Mouse (Mus musculus) hindlimb bud, embryonic 11.5 days (tissue): Measurements from ENCODE around the gene Atg2a.

Experiments
- DNase-seq: peaks from one replicate; pipeline ENCODE4 v3.0.0-alpha.2; 2012; ENCODE audit warnings: low read depth, low spot score; ENCODE audit errors: extremely low spot score

The Atg2a gene

DNA sequence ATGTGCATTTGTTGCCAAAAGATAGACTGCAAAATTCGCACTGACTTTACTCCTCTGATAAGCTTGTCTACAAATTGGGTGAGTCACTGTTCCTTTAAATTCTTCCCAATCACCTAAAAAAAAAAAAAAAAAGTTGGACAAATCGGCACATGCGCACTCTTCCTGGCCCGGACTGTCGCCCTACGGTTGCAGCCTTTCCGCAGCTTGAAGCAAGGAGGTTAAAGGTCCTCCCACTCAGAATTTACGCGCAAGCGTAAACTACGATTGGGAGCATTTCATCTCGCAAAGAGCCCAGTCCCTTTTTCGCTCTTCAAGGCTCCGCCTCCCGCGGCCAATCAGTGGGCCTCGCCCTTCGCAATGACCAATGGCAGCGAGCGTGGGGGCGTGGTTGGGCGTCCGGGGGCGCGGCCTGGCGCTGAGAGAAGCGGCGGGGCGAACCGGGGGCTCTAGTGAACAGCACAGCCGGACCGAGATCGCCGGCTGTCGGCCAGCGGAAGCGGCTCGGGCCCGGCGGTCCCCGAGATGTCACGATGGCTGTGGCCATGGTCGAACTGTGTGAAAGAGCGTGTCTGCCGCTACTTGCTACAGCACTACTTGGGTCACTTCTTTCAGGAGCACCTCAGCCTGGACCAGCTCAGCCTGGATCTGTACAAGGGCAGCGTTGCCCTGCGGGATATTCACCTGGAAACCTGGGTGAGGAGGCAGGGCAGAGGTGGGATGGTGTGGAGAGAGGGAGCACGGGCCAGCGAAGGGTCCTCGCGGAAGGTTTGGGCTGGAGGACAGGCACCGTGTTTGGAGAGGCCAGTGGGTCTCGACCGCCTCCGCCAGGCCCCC is at the start of gene Atg2a:
Gene Atg2a, plus strand, starts transcription at position 395 of the 834 bp plus-strand sequence.
- DNase-seq, result peak; percentile 99

DNA sequence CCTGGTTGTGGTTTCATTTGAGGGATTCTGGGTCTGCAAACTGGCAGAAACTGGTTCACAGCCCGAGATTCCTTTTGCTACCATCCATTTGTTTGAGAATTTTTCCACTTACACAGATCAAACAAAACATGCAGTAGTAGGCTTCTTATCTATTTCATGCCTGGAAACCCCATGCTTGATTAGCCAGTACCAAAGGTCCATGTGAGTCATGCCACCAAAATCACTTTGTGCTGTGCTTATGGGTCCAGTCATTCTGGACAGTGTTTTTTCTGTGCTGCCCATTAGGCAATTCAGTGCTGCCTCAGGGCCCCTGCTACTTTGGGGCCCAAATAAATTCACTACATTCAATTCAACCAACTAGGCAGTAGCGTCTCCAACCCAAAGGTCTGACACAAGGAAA is 37.2 kb upstream of the Atg2a start:
- DNase-seq, result no peak

DNA sequence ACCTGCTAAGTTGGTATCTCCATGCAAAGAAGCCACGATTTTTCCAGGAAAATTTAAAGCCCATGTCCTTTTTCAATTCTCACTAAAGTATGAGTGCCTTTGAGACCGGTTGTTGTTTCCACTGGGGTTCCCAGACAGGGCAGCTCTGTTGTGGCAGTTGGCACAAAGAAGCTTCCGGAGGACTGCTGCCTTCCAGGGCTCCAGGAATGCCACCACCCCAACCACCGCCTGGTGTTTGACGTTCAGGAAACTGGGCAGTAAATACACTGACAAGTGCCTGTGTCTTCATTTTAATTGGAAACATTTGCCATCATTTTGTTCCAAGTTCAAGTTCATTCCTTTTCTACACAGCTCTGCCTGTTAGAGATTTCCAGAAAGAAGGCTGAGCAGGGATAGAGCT is 34.8 kb upstream of the Atg2a start:
- no peak for DNase-seq

DNA sequence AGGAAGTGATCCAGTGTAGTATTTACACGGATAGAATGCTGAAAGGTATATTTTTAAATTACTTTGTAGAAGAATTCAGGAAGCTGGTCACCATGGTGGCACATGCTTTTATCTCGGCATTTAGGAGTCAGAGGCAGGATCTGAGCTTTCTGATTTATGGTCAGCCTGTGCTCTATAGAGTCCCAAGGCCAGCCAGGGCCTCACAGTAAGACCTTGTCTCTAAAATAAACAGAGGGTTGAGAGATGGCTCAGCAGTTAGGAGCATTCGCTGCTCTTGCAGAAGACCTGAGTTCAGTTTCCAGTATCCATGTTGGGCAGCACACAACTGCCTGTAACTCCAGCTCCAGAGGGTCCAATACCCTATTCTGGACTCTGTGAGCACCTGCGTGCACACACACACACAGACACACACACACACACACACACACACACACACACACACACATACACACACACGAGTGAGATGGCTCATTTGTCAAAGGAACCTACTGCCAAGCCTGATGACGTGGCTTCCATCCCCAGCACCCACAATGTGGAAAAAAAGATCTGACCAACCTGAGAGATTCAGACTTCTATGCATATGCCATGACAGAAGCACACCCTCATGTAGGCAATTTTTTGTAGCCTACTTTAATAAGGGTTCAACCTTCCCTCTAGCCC is 25.3 kb upstream of the Atg2a start:
- DNase-seq, result no peak

DNA sequence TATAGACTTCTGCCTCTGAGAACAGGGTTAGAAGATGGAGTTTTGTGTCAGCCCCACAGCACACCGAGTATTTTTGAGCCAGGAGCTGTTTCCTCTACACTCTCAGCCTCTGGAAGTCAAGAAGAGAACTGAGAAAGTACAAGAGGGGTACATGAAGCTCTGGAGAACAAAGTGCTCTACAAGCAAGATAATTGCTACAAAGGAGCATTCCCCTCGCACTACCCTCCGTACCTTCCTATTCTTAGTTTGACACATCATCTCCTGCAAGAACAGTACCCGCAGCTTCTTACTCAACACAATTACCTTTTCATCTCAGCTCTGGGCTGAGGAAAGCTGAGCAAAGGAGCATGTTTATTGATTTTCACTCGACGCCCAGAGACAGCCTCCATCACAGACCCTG is 22.9 kb upstream of the Atg2a start:
- DNase-seq, result no peak

DNA sequence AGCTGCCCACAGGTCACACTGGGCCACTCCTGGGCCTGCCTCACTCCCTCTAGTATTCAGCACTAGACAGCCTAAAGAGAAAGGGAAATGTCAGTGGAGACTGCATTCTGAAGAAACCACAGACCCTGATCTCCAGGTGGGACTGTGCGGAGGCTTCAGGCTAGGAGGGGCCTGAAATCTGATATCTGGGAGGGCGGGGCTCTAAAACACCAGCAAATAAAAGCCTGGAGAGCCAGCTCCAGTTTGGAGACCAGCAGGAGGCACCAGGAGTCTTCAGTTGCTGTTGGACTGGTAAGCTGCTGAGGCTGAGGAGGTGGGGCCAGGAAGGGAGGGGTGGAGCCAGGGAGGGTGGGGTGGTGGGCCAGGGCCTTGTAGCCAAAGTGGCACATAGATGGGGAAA is 15.3 kb upstream of the Atg2a start, which contains the start of gene Gpha2:
Gene Gpha2, plus strand, starts transcription at position 246 of the 400 bp plus-strand sequence.
- no peak for DNase-seq

DNA sequence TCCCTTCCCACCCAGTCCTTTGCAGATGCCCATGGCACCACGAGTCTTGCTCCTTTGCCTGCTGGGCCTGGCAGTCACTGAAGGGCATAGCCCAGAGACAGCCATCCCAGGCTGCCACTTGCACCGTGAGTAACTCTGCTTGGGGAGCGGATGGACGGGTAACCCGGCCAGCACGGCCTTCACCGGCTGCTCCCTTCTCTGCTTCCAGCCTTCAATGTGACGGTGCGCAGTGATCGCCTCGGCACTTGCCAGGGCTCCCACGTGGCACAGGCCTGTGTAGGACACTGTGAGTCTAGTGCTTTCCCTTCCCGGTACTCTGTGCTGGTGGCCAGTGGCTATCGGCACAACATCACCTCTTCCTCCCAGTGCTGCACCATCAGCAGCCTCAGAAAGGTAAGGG is 14.7 kb upstream of the Atg2a start:
- DNase-seq, result no peak

DNA sequence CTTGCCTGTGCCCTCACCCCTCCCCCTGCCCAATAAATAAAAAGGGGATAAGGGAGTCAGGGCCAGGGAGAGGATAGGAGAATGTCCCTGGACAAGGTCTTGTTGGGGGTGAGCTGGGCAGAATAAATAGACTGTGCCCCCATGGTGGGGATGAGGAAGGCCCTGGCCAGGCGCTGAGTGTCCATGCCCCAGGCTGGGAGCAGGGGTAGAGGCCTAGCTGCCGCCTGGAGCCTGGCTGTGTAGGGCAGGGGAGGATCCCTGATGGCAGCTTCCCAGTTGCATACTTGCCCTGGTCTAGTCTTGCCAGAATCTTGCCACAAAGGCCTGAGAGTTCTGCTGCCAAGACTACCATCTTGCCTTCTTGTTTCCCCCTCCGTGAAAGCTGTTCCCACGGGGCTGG is 13.6 kb upstream of the Atg2a start:
- DNase-seq, result no peak

DNA sequence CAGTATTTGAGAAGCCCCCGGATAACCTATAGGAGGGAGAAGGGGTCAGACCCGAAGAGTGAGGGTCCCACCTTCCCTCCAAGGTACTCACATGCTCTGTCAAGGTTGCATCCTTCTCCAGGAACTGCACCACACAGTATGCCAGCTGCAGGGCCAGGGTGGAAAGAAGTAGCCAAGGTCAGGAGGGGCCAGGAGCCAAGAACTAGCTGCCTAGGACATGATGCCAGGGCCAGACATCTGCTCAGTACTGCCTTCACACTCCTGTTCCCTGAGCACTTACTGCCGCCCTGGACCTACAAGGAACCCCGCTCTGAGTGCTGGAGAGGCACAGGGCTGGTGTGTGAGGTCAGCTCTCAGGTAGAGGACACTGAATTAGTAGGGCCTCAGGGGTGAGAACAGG is 11.1 kb upstream of the Atg2a start:
- DNase-seq, result no peak

DNA sequence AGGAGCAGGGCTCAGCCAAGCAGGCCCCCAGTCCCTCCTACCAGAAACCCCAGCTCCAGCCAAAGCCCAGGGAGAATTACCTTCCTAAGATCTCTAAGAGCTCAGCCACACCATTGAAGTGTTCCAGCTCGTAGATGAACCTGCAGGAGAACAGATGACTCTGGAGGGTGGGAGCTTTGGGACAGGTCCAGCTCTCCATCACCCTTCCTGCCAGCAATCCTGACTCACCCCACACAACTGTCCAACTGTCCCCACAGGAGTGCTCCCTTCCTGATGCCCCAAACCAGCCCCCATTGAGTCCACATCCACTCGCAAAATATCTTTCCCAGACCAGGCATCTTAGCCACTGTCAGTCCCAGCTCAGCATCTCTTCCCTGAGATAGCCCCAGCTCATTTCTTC is 10.4 kb upstream of the Atg2a start:
- no peak for DNase-seq

DNA sequence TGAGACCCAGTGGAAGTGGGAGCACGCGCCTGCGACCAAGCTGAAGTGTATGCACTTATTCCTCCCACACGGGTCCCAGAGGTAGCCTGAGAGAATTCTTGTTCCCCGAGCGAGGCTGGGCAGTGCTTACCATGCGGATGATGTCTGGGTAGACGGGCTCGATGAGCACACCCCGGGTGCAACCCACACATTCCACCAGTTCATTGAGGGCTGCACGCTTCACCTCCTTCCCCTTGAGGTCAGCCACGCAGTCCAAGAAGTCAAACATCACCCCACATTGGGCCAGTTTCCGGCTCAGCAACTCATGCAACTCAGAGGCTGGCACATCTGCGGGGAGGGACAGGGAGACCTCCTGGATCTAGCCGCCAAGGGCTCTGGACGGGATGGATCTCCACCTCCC is 7.8 kb upstream of the Atg2a start:
- DNase-seq, result no peak

DNA sequence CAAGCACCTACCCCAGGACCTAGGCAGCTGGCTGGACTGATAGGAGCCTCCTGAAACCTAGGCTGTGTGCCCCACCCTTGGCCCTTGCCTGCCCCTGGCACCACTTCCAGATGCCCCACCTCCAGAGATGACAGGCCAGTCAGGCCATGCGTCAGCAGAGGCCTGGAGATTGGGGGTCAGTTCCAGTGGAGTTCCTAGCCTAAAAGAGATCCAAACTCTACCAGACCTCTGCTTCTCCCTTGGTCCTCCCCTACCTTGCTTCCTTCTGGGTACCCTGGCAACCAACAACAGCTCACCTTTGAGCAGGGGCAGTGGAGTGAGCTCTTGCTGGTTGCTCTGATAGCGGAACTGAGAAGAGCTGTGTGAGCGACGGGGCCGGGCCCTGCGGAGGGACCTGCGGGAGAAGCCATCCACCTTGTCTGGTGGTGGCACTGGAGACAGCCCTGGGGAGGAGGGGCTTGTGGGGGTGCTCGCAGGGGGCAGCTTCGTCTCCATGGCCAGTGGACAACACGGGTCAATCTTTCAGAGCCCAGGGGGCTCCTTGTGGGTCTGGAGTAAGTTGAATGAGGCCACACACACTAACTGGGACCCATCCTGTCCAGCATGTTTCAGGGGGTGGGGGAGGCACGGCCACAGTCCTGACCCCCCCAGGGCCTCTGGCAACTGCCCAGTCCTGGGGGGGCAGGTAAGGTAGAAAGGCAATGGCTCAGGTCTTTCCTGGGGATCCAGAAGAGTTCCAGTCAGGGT is 7.0 kb upstream of the Atg2a start:
- no peak for DNase-seq

DNA sequence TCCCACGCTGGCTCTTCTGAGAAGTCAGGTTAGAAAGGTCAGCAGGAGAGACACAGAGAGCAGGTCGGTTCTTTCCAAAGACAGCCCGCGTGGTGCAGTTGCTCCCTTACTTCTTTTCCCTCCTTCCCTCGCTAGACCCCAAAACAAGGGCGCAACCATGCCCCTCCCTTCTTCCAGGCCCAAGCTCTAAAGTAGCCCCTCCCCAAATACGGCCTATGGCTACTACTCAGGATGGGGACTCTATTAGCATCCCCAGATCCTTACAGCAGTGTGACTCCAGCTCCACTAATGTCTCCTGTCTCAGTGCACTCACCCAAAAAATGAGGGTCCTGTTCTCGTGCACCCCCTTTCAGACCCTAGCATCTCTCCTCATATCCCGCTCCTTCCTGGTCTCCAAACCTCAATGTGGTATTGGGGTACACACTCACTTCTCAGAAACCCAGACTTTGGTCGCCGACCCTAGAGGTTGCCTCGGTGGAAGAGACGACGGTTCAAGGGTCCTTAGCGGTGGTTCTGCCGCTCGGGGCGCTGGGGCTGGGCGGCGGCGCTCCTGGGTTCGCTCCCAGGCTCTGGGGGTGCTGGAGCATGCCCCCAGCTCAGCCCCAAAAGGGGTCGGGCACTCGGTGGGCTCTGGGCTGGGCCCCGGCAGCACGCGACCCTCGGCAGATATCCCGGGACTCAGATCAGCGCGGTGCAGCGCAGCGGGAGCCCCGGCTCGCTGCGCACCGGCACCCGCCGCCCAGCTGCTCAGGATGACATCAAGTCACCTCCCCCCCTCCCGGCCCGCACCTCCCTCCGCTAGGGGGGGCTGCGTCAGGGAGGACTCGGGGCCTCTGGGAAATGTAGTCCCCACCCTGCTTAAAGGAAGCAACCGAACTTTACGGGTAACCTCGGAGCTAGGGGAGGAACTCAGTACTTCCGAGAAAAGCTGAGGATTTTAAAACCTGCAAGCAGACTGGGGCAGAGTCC is 6.1 kb upstream of the Atg2a start, which contains the start of gene Ppp2r5b:
Gene Ppp2r5b, minus strand, starts transcription at position 789 of the 969 bp plus-strand sequence.
- peak; percentile 52 for DNase-seq

DNA sequence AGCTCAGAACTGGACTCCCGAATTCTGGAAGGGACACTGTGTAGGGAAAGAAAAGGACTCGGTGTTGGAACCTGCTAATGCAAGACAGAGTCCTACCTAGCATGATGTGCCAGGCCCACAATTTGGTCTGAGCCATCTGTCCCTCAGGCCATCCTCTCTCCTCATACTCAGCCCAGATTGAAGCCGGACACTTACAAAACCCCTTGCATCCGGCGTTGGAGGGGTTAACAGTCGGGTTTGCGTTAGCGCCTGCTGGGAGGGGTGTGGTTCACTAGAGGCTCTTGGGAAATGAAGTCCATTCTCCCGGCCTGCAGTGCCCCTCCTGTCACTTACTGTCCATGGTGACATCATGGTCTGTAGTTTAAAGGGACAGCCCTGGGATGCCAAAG is 5.4 kb upstream of the Atg2a start:
- peak; percentile 73 for DNase-seq

DNA sequence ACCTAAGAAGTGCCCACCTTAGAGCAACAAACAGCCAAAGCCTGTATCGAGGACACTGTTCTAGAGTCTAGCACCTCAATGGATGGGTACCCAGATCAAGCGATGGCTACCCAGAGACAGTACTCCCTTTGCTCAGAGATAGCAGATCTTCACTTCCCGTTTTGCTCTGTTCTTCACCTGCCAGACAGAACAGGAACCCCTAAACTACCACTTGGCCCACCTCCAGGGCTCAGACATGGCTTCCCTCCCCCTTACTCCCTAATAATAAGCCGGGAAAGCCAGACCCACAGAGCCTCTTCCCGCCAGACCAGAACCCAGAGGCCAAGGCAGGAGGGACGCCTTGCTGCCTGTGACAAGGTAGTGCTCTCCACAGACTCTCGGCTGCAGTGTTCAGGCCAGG is 4.6 kb upstream of the Atg2a start:
- no peak for DNase-seq

DNA sequence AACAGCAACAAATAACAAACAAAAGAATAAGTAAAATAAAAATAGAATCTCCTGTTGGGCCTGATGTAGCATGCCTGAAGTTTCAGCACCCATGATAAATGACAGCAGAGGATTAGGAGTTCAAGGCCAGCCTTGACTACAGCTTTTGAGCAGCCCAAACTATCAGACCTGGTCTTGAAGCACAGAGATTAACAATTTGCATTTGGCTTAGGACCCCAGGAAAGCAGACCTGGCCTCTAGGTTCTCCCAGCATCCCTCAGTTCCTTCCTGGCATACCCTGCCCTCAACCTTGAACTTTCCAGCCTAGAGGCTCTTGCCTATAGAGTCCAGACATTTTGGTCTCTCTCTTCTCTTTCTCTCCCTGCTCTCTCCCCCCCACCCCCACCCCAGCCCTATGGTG is 2.7 kb upstream of the Atg2a start:
- no peak for DNase-seq

DNA sequence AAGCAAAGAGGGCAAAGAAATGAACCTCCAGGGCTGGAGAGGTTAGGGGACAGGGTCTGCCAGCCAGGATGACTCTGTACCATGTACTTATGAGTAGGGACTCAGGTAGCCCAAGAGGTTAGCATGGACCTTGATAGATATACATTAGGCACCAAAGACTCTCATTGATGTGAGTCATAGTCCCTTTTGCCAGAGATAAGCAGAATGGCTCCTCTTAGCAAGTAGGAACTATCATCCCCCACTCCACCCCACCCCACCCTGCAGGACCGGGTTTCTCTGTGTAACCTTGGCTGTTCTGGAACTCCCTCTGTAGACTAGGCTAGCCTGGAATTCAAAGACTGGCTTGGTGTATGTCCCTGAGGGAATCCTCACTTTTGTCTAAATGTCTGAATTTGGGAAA is 1.3 kb upstream of the Atg2a start:
- no peak for DNase-seq

DNA sequence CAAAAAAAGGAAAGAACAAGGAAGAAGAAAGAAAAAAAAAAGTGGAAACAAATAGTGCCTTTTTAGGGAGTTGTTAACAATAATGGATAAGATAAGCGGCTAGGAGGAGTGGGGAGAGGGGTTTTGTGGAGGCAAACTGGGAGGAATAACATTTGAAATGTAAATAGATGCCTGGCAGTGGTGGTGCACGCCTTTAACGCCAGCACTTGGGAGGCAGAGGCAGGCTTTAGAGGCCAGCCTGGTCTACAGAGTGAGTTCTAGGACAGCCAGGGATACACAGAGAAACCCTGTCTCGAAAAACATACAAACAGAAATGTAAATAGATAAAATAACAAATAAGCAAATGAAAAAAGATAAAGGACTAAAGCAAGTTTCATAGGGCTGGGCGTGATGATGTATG is 743 bp upstream of the Atg2a start:
- DNase-seq, result no peak

DNA sequence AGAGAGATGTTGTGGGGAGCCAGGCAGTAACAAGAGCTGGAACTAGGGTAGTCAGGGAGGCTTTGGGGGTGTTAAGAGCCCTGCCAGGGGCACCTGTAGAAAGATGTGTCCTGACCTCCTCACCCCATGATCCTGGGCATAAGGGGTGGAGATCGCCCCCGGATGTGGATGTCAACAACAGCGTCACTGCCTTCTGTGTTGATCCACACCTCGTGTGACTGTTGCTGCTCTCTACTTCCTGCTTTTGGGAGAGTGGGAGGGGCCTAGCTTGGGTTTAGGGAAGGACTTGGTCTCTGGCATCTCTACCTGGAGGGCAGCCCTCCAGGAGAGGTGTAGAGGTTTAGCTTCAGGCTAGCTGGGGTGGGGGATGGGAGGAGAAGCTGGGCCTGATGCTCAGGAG is 813 bp downstream of the Atg2a start:
- DNase-seq, result no peak

DNA sequence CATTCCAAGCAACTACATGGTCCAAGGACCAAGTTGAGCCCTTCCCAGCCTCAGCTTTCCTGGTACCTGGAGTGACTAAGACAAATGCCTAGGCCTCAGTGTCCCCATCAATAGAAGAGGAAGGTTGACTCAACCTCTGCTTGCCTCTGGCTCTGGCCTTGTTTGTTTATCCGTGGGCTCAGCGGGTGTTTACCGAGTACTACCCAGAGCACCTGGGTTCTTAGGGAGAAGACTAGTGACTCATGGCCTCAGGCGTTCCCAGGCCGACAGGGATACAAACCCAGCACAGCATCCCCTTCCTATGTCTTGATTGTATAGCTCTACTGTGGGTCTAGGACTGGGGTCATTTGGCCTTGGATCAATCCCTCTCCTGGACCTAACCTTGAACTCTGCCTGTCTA is 1.8 kb downstream of the Atg2a start:
- no peak for DNase-seq

DNA sequence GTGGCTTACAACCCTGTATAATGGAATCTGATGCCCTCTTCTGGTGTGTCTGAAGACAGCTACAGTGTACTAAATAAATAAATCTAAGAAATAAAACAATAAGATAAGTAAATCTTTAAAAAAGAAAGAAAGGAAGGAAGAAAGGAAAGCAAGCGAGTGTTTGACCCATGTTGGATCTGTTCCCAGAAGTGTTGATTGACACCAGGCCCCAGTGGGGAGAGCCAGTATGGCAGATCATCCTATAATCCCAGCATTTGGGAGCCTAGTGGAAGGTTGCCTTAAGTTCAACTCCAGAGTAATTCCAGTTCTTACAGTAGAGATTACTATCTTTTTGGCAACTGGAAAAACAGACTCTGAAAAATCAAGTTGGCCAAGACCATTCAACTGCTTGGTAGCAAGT is 4.3 kb downstream of the Atg2a start:
- no peak for DNase-seq
